Mouse (Mus musculus) cerebellum, postnatal 36 days (tissue): Measurements from ENCODE around the gene Dazap1.
A peak's percentile ranks its signal among the peaks of the same experiment; 100 is the strongest.

Source experiments
- DNase-seq, 2 experiments: peaks; one replicate each; pipeline ENCODE4 v3.0.0; 2021 to 2022; ENCODE audit warnings: mixed read lengths in 2 of 2

Gene Dazap1

DNA sequence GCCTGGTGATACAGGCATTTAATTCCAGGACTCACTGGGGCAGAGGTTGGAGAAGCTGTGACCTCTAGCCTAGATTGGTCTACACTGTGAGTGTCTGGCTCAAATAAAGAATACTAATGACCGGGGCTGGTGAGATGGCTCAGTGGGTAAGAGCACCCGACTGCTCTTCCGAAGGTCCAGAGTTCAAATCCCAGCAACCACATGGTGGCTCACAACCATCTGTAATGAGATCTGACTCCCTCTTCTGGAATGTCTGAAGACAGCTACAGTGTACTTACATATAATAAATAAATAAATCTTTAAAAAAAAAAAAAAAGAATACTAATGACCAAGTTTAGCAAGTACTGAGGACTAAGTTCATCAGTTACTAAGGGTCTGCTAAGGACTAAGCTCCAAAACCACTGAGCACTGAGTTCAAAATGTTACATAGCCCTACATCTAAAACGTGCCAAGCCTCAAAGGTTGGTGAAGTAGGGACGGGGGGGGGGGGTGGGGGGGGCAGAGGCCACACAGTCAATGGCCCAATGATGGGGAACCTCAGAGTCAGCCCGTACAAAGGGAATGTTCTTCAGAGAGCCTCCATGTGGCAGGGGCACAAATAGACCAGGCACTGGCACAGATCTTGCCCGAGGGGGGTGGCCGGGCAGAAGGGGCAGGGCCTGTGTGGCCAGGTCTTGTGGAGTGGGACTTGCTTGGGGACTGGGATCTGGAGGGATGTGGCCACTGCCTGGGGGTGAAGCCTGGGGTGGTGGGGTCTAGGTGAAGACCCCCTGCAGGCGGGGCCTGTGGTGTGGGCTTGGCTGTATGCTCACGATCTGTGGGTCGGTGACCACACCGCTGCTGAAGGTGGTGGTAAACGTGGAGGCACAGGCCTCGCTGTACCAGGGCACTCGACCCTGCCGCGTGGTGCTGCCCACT, 63.1 kb downstream of the Dazap1 start:
- no peak for DNase-seq

DNA sequence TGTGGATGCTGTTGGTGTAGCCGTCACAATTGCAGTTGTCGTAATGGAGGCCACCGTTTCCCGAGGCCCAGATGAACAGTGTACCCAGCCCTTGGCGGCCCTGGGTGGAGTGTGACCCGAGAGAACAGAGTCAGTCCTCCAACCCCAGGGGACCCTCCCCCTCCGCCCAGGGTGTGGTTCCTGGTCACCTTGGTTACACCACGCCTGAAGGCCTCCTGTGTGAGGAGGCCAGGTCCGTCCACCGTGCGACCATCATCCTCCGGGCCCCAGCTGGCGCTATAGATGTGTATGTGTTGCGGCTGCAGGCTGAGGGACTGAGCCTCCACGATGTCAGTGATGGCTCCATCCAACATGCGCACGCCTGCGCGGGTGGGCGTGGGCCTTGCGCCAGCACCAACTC, 63.8 kb downstream of the Dazap1 start:
- DNase-seq: no peak

DNA sequence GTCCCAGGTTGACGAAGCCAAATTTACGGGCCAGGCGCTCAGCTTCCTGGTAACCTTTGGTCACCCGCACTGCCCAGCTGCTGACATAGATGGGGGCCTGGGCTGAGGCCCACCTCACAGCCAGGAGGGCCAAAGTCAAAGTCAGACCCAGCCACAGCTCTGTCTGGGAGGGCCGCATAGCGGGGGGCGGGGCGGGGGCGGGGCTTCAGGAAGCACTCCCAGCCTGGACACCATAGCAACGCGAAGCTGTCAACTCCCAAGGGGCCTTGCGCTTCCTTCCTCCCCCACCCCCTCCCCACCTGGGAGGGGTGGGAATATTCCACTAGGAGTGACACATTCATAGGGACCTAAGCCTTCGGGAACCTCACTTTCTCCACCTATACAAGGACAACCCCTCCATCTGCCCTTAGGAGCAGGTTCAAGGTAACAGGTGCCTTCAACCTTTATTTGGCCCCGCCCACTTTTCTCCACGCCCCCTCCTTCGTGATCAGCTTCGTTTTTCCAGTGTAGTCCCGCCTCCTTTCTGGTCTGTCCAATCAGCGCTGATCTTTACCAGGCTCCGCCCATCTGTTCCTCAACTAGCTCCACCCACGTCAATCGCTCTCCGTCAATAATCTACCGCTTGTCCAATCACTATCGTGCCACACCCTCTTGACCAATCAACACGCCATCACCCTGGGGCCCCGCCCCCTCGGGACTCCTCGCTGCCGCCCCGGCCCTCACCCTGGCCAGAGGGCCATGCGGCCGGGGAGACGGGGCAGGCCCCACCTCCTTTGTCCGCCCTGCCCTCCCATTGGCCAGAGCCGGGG, 68.2 kb downstream of the Dazap1 start, which contains the start of the genes Pcsk4 and Reep6:
Gene Pcsk4 (minus strand): TSS at position 226 of the 809 bp plus-strand sequence.
Gene Reep6 (plus strand): TSS at position 681 of the 809 bp plus-strand sequence.
- DNase-seq: peak; percentile 91 to 97

DNA sequence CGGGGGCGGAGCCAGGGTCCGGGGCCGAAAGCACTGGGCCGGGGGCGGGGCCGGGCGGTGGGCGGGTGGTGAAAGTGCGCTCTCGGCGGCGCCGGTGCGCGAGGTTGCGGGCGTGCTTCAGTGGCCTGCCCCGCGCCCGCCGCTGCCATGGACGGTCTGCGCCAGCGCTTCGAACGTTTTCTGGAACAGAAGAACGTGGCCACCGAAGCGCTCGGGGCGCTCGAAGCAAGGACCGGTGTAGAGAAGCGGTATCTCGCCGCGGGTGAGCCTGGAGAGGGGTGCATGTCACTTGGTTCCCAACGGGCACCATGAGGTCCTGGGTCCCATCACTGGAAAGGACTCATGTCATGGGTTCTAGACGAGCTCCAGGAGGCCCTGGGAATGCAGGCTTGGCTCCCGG, 68.8 kb downstream of the Dazap1 start:
- no peak for DNase-seq

DNA sequence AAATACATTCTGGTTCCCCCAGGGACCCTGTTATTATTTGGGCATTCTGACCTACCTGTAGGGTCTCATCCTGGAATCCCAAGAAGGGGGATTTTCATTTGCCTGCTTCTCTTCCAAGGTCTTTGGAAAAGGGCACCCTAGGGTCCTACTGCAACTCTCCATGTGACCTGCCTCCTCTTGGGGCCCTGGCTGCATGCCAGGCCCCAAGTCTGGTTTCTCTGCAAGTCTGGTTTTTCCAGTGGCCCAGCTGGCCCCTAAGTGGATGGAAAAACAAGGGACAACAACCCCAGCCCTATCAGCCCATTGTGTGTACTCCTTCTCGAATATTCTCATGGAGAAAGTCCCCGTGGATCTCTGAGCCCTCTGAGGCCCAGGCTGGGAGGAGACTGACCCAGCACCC, 69.6 kb downstream of the Dazap1 start:
- DNase-seq: no peak

DNA sequence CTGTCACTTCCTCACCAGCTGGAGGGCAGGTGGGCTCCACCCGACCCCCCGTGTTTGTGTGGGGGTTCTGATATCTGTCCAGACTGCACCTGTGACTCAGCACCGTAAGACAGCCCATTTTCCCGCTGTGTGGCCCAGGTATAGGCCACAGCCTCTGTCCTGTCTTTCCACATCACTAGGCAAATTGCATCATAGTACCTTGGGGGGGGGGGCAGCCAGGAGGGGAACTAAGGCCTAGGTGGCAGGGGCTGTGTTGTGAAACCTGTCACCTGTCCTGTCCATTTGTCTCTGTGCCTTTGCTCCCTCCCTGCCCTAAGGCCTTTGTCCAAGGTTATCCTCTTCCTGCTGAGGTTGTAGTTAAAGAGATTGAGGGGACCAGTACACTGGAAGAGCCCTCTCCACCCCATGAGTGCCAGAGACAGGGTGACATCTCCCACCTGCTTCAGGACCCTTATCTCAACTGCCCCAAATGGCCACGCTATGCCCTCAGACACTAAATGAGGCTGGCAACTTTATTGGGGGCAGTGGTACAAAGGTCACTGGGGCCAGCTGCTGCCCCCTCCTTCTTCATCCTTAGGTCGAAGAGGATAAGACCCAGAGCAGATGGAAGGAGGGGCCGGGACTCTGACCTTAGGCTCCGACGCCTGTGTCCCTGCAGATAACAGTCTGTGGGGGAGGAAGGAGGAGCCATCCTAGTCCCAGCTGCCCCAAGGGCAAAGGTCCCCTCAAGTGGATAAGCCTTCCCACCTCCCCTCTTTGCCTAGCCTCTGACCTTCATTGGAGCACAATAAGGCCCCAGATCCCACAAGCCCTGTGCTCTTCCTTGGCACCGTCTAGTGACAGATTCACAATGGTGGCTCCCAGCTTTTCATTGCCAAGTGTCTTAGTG, 70.6 kb downstream of the Dazap1 start:
- DNase-seq: no peak

DNA sequence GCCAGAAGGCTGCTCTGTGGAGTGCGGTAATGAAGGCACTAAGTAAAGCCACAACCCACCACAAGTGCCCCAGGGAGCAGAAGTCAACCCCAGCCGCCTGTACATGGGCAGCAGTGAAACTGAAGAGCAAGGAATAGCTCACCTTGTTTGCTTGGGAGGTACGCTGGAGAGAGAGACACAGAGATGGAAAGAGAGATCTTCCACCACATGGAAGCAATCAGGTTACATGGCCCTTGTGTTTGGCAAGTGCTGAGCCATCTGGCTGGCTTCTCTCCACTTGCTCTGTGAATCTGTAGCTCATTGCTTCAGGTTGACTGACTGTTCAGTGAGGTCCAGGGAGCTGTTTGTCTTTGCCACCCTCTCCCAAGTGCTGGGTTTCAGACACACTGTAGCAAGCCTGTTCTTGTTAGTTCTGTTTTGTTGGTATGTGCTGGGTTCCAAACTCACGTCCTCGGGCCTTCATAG, 71.3 kb downstream of the Dazap1 start:
- DNase-seq: peak; percentile 53 to 56

DNA sequence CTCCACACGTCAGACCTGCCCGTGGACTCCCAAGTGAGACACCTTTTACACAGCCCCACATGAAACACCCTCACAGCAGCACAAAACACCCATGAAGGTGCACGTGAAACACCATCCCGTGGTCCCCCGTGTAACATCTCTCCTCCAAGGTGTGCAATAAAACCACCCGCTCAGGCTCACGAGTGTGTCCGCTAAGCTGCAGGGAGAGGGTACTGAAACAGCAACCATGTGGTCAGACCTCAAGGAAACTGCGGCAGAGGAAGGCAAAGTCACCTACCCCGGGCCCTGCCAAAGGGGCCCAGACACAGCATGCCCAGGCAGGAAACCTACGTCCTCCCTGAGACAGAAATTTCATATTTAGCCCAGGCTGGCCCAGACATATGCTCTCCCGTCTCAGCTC, 75.0 kb downstream of the Dazap1 start:
- no peak for DNase-seq
